Comparison of ENCODE assay signal across 7 mouse cellular contexts in genomic region chr19:29647651-29648549, GRCm38 (mm10). TPM values are rescaled to one million over a fixed set of nuclear protein-coding genes. Genes with fewer than 3 reads are reported as not detected.
DNase-seq lines count a peak whose midpoint lies in the region; ATAC-seq lines count a peak whose summit lies in the region.

Ermp1 (minus strand) TSS chr19:29648415.

- under 1% methylated on average over 84 of the region's 90 CpGs for WGBS in embryonic facial prominence, embryonic 11.5 days
- under 1% methylated on average over 80 of the region's 90 CpGs for WGBS in limb, embryonic 11.5 days
- under 1% methylated on average over 81 of the region's 90 CpGs for WGBS in midbrain, embryonic 14.5 days

- H3K27me3 ChIP-seq in embryonic facial prominence, embryonic 11.5 days (ENCODE audit: control insufficient read depth, insufficient read depth, low read length) = no peaks in the 10 kb centered on the region
- H3K27me3 ChIP-seq in limb, embryonic 11.5 days (ENCODE audit: control insufficient read depth, insufficient read depth, low read length) = no peaks in the 10 kb centered on the region
- no peaks in the 10 kb centered on the region for H3K27me3 ChIP-seq in midbrain, embryonic 14.5 days (ENCODE audit: control insufficient read depth, insufficient read depth, low read length)

- DNase-seq in adrenal gland, postnatal 14 days = peak; percentile 98
- DNase-seq in embryonic facial prominence, embryonic 11.5 days (ENCODE audit: low spot score) = peak; percentile 92
- peak; percentile 99 for DNase-seq in heart, adult 11 months
- DNase-seq in kidney, adult 18-20 months = peak; percentile 98
- DNase-seq in limb, embryonic 11.5 days (ENCODE audit: low spot score) = peak; percentile 99
- peak; percentile 95 for DNase-seq in midbrain, embryonic 14.5 days
- DNase-seq in spleen, adult 18-20 months = peak; percentile 91 to 99

- H3K27ac ChIP-seq in embryonic facial prominence, embryonic 11.5 days (replicated peaks; ENCODE audit: low read depth, low read length) = peak within 1 kb of the TSS; percentile 81
- H3K27ac ChIP-seq in limb, embryonic 11.5 days (replicated peaks; ENCODE audit: low read depth, low read length) = peak within 1 kb of the TSS; percentile 73; the same call in 1 of the 2 replicates
- H3K27ac ChIP-seq in midbrain, embryonic 14.5 days (replicated peaks; ENCODE audit: low read depth, low read length) = peak within 1 kb of the TSS; percentile 91

- no peaks in the 10 kb centered on the region for H3K4me1 ChIP-seq in embryonic facial prominence, embryonic 11.5 days (ENCODE audit: control insufficient read depth, insufficient read depth, low read length)
- no peaks in the 10 kb centered on the region for H3K4me1 ChIP-seq in limb, embryonic 11.5 days (ENCODE audit: control insufficient read depth, insufficient read depth, low read length)
- no peaks in the 10 kb centered on the region for H3K4me1 ChIP-seq in midbrain, embryonic 14.5 days (ENCODE audit: control insufficient read depth, insufficient read depth, low read length)

- H3K9ac ChIP-seq in embryonic facial prominence, embryonic 11.5 days (replicated peaks; ENCODE audit: low read length) = peak within 1 kb of the TSS; percentile 88
- H3K9ac ChIP-seq in limb, embryonic 11.5 days (ENCODE audit: low read length) = peak within 1 kb of the TSS; percentile 82
- peak within 1 kb of the TSS; percentile 83 for H3K9ac ChIP-seq in midbrain, embryonic 14.5 days (replicated peaks; ENCODE audit: low read length)

- peak; percentile 91 for ATAC-seq in embryonic facial prominence, embryonic 11.5 days (replicated peaks; ENCODE audit: insufficient number of reproducible peaks, low FRiP score, low TSS enrichment, low read depth)
- peak; percentile 90 for ATAC-seq in limb, embryonic 11.5 days (ENCODE audit: insufficient number of reproducible peaks, low FRiP score, low TSS enrichment, low read depth)
- ATAC-seq in midbrain, embryonic 14.5 days (ENCODE audit: low FRiP score, low TSS enrichment) = peak; percentile 94

- no peaks in the 10 kb centered on the region for H3K9me3 ChIP-seq in embryonic facial prominence, embryonic 11.5 days (replicated peaks; ENCODE audit: control insufficient read depth, low read length)
- no peaks in the 10 kb centered on the region for H3K9me3 ChIP-seq in limb, embryonic 11.5 days (ENCODE audit: control insufficient read depth, low read length)
- no peaks in the 10 kb centered on the region for H3K9me3 ChIP-seq in midbrain, embryonic 14.5 days (ENCODE audit: control insufficient read depth, low read length)

- peak within 1 kb of the TSS; percentile 82 for H3K4me3 ChIP-seq in embryonic facial prominence, embryonic 11.5 days (ENCODE audit: low read depth, low read length)
- H3K4me3 ChIP-seq in limb, embryonic 11.5 days (ENCODE audit: low read depth, low read length) = peak within 1 kb of the TSS; percentile 86
- peak within 1 kb of the TSS; percentile 79 for H3K4me3 ChIP-seq in midbrain, embryonic 14.5 days (replicated peaks; ENCODE audit: low read depth, low read length)

- no peaks in the 10 kb centered on the region for H3K36me3 ChIP-seq in embryonic facial prominence, embryonic 11.5 days (replicated peaks; ENCODE audit: control insufficient read depth, insufficient read depth, low read depth, low read length)
- peaks cover 7% of the 10 kb centered on the region; the same call in 1 of the 2 replicates for H3K36me3 ChIP-seq in limb, embryonic 11.5 days (ENCODE audit: control insufficient read depth, insufficient read depth, low read length)
- H3K36me3 ChIP-seq in midbrain, embryonic 14.5 days (ENCODE audit: control insufficient read depth, insufficient read depth, low read length) = no peaks in the 10 kb centered on the region

- H3K4me2 ChIP-seq in embryonic facial prominence, embryonic 11.5 days (ENCODE audit: low read depth, low read length) = peak within 1 kb of the TSS; percentile 68
- peak within 1 kb of the TSS; percentile 57 for H3K4me2 ChIP-seq in limb, embryonic 11.5 days (ENCODE audit: low read depth, severe bottlenecking)
- peak within 1 kb of the TSS; percentile 69 for H3K4me2 ChIP-seq in midbrain, embryonic 14.5 days (ENCODE audit: low read length)

RNA-seq across cellular contexts. Expression of gene Ermp1, which starts in this region (rescaled TPM):
- 52.8 and 53.8 TPM in 2 replicates for total RNA-seq in adrenal gland, postnatal 14 days (2021)
- polyA plus RNA-seq in embryonic facial prominence, embryonic 11.5 days (2014; fragmentation: Nextera tagmentation; extraction: Ambion mirVana) = 16.8 and 18.1 TPM in 2 replicates
- 11.7 and 16.8 TPM in 2 replicates for polyA plus RNA-seq in limb, embryonic 11.5 days (2014; fragmentation: Nextera tagmentation; extraction: Ambion mirVana)
- 6.2 and 7.0 TPM in 2 replicates for polyA plus RNA-seq in midbrain, embryonic 14.5 days (2014; fragmentation: Nextera tagmentation; extraction: Ambion mirVana)

Comparison
In these comparisons a context has a peak if more than half of its experiments do, and no peak if none do; other contexts are left out.
1. Peak in every context shown above with its lines: DNase-seq, ATAC-seq, H3K4me3 ChIP-seq and H3K27ac ChIP-seq.